Mouse (Mus musculus) liver, adult 2 months (tissue): ENCODE measurements around the gene Adamtsl1.

Source experiments
- CTCF ChIP-seq: fragments of 200-500 bp; IDR thresholded peaks from 2 replicates; pipeline ENCODE4 v1.5.1; 2011; ENCODE audit warnings: low read depth, low read length, control low read depth
- POLR2A ChIP-seq: fragments of 200-500 bp; IDR thresholded peaks from 2 replicates; pipeline ENCODE4 v1.6.1; 2011; ENCODE audit warnings: low read length, control low read depth; ENCODE audit not compliant: insufficient read depth; ENCODE audit errors: extremely low read depth

GRCm38 (mm10) chr4:86310806-86311730 is 797.1 kb downstream of the Adamtsl1 start:
- TF ChIP-seq CTCF: no peak
- TF ChIP-seq POLR2A: no peak
